In the genomic region with DNA sequence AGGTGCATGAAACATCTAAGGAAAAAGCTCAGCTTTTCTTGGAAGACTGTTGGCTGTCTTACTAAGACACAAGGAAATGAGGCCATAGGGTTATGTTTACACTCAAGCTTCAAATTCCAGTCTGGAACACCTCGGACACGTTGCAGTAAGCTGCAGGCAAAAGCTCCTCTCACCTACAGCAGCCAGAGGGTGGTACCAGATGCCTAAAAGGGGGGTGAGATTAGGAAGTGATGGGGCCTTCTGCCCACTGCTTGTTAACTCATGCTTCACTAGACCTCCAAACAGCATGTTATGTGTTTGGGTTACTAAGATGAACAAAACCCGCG, we compare ENCODE assay signal across 8 mouse cellular contexts. TPM values are rescaled to one million over a fixed set of nuclear protein-coding genes. Genes with fewer than 3 reads are reported as not detected.
DNase-seq lines count a peak whose midpoint lies in the region; ATAC-seq and TF ChIP-seq lines count a peak whose summit lies in the region.

No protein-coding gene starts in this region.

- H3K9ac ChIP-seq in liver, embryonic 13.5 days: peak overlapping the region; percentile 72
- H3K9ac ChIP-seq in stomach, postnatal 0 days (ENCODE audit: low read length): no peak overlapping the region

- no peak for TF ChIP-seq EP300 in stomach, postnatal 0 days (optimal IDR thresholded peaks at IDR 0.05)

- H3K27me3 ChIP-seq in cerebellum, adult 2 months (ENCODE audit: control insufficient read depth, insufficient read depth, low read length): no peaks in the 10 kb centered on the region
- H3K27me3 ChIP-seq in thymus, adult 2 months (ENCODE audit: control insufficient read depth, insufficient read depth, low read length): no peaks in the 10 kb centered on the region
- no peaks in the 10 kb centered on the region for H3K27me3 ChIP-seq in liver, embryonic 13.5 days
- no peaks in the 10 kb centered on the region for H3K27me3 ChIP-seq in stomach, postnatal 0 days (ENCODE audit: control insufficient read depth, insufficient read depth, low read length)

- peak overlapping the region; percentile 100 for H3K4me3 ChIP-seq in cerebellum, adult 2 months (replicated peaks; ENCODE audit: insufficient read depth, low read depth, low read length)
- H3K4me3 ChIP-seq in thymus, adult 2 months (ENCODE audit: control insufficient read depth, insufficient read depth, low read length): peak overlapping the region; percentile 87
- peak overlapping the region; percentile 72 for H3K4me3 ChIP-seq in liver, embryonic 13.5 days (replicated peaks)
- H3K4me3 ChIP-seq in stomach, postnatal 0 days (ENCODE audit: low read depth, low read length): peak overlapping the region; percentile 59

- H3K4me2 ChIP-seq in liver, embryonic 13.5 days: peak overlapping the region; percentile 72
- peak overlapping the region; percentile 52 for H3K4me2 ChIP-seq in stomach, postnatal 0 days (replicated peaks; ENCODE audit: low read depth)

- no peak for DNase-seq in cerebellum, adult 2 months
- no peak for DNase-seq in cerebellum, postnatal 25 days
- no peak for DNase-seq in thymus, adult 2 months
- DNase-seq in thymus, postnatal 14 days: no peak
- DNase-seq in liver, embryonic 13.5 days: no peak
- DNase-seq in stomach, postnatal 0 days (ENCODE audit: low spot score): no peak
- no peak for DNase-seq in spleen, postnatal 14 days (ENCODE audit: low spot score in 2 of 2)
- DNase-seq in layer of hippocampus, postnatal 36 days: no peak

- TF ChIP-seq POLR2A in cerebellum, adult 2 months (IDR thresholded peaks at IDR 0.05; ENCODE audit: borderline replicate concordance, insufficient read depth, low read length): no peak
- TF ChIP-seq POLR2A in thymus, adult 2 months (IDR thresholded peaks at IDR 0.05; ENCODE audit: control insufficient read depth, extremely low read depth, insufficient read depth, low read length, poor library complexity): no peak

- no peak for TF ChIP-seq CTCF in cerebellum, adult 2 months (IDR thresholded peaks at IDR 0.05; ENCODE audit: borderline replicate concordance, insufficient read depth, low read depth, low read length)
- no peak for TF ChIP-seq CTCF in thymus, adult 2 months (IDR thresholded peaks at IDR 0.05; ENCODE audit: borderline replicate concordance, control insufficient read depth, extremely low read depth, insufficient read depth, low read length, poor library complexity)
- TF ChIP-seq CTCF in stomach, postnatal 0 days (IDR thresholded peaks at IDR 0.05; ENCODE audit: low read depth): peak; percentile 30; the same call in 1 of the 2 replicates

- no peaks in the 10 kb centered on the region for H3K4me1 ChIP-seq in cerebellum, adult 2 months (ENCODE audit: control insufficient read depth, insufficient read depth, low read length)
- peaks cover 3% of the 10 kb centered on the region; the same call in 1 of the 2 replicates for H3K4me1 ChIP-seq in thymus, adult 2 months (replicated peaks; ENCODE audit: control insufficient read depth, insufficient read depth, low read length)
- peaks cover 5% of the 10 kb centered on the region; the same call in 1 of the 2 replicates for H3K4me1 ChIP-seq in liver, embryonic 13.5 days (replicated peaks)
- H3K4me1 ChIP-seq in stomach, postnatal 0 days (replicated peaks; ENCODE audit: control insufficient read depth, insufficient read depth): no peaks in the 10 kb centered on the region

- peak; percentile 21; the same call in 1 of the 2 replicates for ATAC-seq in liver, embryonic 13.5 days (ENCODE audit: low read depth)
- ATAC-seq in stomach, postnatal 0 days (ENCODE audit: low FRiP score, low TSS enrichment): no peak; the same call in 1 of the 2 replicates

- WGBS in cerebellum, adult 2 months: 10% methylated on average over 4 of the region's 4 CpGs
- 2% methylated on average over 4 of the region's 4 CpGs for WGBS in thymus, adult 2 months
- 15% methylated on average over 4 of the region's 4 CpGs for WGBS in liver, embryonic 13.5 days (ENCODE audit: insufficient replicate concordance)
- 13% methylated on average over 4 of the region's 4 CpGs for WGBS in stomach, postnatal 0 days

- no peaks in the 10 kb centered on the region for H3K9me3 ChIP-seq in liver, embryonic 13.5 days (replicated peaks)
- no peaks in the 10 kb centered on the region for H3K9me3 ChIP-seq in stomach, postnatal 0 days (ENCODE audit: control insufficient read depth, low read length)

- peak overlapping the region; percentile 98 for H3K27ac ChIP-seq in cerebellum, adult 2 months (ENCODE audit: insufficient read depth, low read length)
- H3K27ac ChIP-seq in thymus, adult 2 months (ENCODE audit: control insufficient read depth, insufficient read depth, low read length): no peak overlapping the region
- peak overlapping the region; percentile 76; the same call in 1 of the 2 replicates for H3K27ac ChIP-seq in liver, embryonic 13.5 days
- H3K27ac ChIP-seq in stomach, postnatal 0 days (replicated peaks): peak overlapping the region; percentile 95

- H3K36me3 ChIP-seq in thymus, adult 2 months (ENCODE audit: control insufficient read depth, insufficient read depth, low read length): no peaks in the 10 kb centered on the region; the same call in 1 of the 2 replicates
- 0 out of 2 replicates have a peak, but pooled peaks cover 7% of the 10 kb centered on the region for H3K36me3 ChIP-seq in liver, embryonic 13.5 days
- no peaks in the 10 kb centered on the region for H3K36me3 ChIP-seq in stomach, postnatal 0 days (ENCODE audit: control insufficient read depth, insufficient read depth, low read length)

RNA-seq across cellular contexts. Expression of gene Htatsf1, which starts 0.6 kb away (rescaled TPM):
- polyA plus RNA-seq in cerebellum, adult 2 months (2012; rRNA removed): 44.2 and 48.3 TPM in 2 replicates
- polyA plus RNA-seq in thymus, adult 2 months (2012; rRNA removed): 16.9 and 27.7 TPM in 2 replicates
- 32.4 and 33.7 TPM in 2 replicates for polyA plus RNA-seq in liver, embryonic 13.5 days (2015; fragmentation: Nextera tagmentation; extraction: Ambion mirVana)
- polyA plus RNA-seq in stomach, postnatal 0 days (2015; fragmentation: Nextera tagmentation; extraction: Ambion mirVana): 37.2 and 38.3 TPM in 2 replicates
- total RNA-seq in layer of hippocampus, postnatal 36 days (2021): 10 to 100 TPM; 58.2 to 62.1 TPM

RNA-seq across cellular contexts. Expression of gene Brs3, which starts 9.9 kb away (rescaled TPM):
- 0.05 and 0.10 TPM in 2 replicates for polyA plus RNA-seq in cerebellum, adult 2 months (2012; rRNA removed)
- not detected in 2 replicates for polyA plus RNA-seq in thymus, adult 2 months (2012; rRNA removed)
- polyA plus RNA-seq in liver, embryonic 13.5 days (2015; fragmentation: Nextera tagmentation; extraction: Ambion mirVana): not detected in 2 replicates
- not detected in 2 replicates for polyA plus RNA-seq in stomach, postnatal 0 days (2015; fragmentation: Nextera tagmentation; extraction: Ambion mirVana)
- total RNA-seq in layer of hippocampus, postnatal 36 days (2021): under 1 TPM; 0.13 to 0.25 TPM

RNA-seq across cellular contexts. Expression of gene Vgll1, which starts 35.1 kb away (rescaled TPM):
- polyA plus RNA-seq in cerebellum, adult 2 months (2012; rRNA removed): not detected in 2 replicates
- not detected in 2 replicates for polyA plus RNA-seq in thymus, adult 2 months (2012; rRNA removed)
- polyA plus RNA-seq in liver, embryonic 13.5 days (2015; fragmentation: Nextera tagmentation; extraction: Ambion mirVana): not detected in 2 replicates
- polyA plus RNA-seq in stomach, postnatal 0 days (2015; fragmentation: Nextera tagmentation; extraction: Ambion mirVana): not detected in 2 replicates
- total RNA-seq in layer of hippocampus, postnatal 36 days (2021): not detected
